ENCODE assay signal across 8 mouse cellular contexts in the genomic region with DNA sequence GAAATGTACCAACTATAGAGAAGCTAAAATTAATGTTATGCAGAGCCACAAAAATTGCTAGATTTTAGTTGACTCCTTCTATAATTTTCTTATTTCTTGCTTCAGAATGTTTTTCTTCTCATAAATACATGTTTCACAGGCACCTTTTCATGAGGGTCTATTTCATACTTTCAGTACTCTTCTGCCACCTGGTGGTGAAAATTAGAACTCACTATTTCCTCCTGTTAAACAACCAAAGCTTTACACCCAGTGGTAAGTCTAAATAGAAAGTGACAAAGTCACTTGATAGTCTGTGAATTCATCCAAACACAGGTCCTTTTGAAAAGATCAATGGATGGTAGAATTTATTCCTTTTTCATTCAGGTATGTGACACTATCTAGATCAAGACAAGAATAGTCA. TPM values are rescaled to one million over a fixed set of nuclear protein-coding genes. Genes with fewer than 3 reads are reported as not detected.
DNase-seq lines count a peak whose midpoint lies in the region; ATAC-seq lines count a peak whose summit lies in the region.

No protein-coding gene starts in this region.

- ATAC-seq in forebrain, embryonic 11.5 days (replicated peaks; ENCODE audit: low FRiP score) = 0 out of 2 replicates have a peak, but pooled peaks have one; percentile 36
- no peak for ATAC-seq in midbrain, embryonic 14.5 days (ENCODE audit: low FRiP score, low TSS enrichment)

- no peaks in the 10 kb centered on the region for H3K9me3 ChIP-seq in forebrain, embryonic 11.5 days (ENCODE audit: control insufficient read depth, low read length)
- no peaks in the 10 kb centered on the region for H3K9me3 ChIP-seq in forebrain, embryonic 10.5 days
- H3K9me3 ChIP-seq in midbrain, embryonic 14.5 days (ENCODE audit: control insufficient read depth, low read length) = no peaks in the 10 kb centered on the region
- H3K9me3 ChIP-seq in midbrain, embryonic 10.5 days (replicated peaks) = no peaks in the 10 kb centered on the region

- H3K27ac ChIP-seq in forebrain, embryonic 11.5 days (ENCODE audit: low read depth, low read length) = no peak overlapping the region
- H3K27ac ChIP-seq in forebrain, embryonic 10.5 days = no peak overlapping the region
- no peak overlapping the region for H3K27ac ChIP-seq in midbrain, embryonic 14.5 days (replicated peaks; ENCODE audit: low read depth, low read length)
- H3K27ac ChIP-seq in midbrain, embryonic 10.5 days (replicated peaks) = no peak overlapping the region

- no peak overlapping the region for H3K4me2 ChIP-seq in forebrain, embryonic 11.5 days (ENCODE audit: low read depth, low read length, severe bottlenecking)
- H3K4me2 ChIP-seq in midbrain, embryonic 14.5 days (ENCODE audit: low read length) = no peak overlapping the region

- no peak overlapping the region for H3K9ac ChIP-seq in forebrain, embryonic 11.5 days (ENCODE audit: low read length)
- no peak overlapping the region for H3K9ac ChIP-seq in midbrain, embryonic 14.5 days (replicated peaks; ENCODE audit: low read length)

- no peaks in the 10 kb centered on the region for H3K4me1 ChIP-seq in forebrain, embryonic 11.5 days (replicated peaks; ENCODE audit: control insufficient read depth, insufficient read depth, low read length)
- H3K4me1 ChIP-seq in forebrain, embryonic 10.5 days = 0 out of 2 replicates have a peak, but pooled peaks cover 3% of the 10 kb centered on the region
- H3K4me1 ChIP-seq in midbrain, embryonic 14.5 days (ENCODE audit: control insufficient read depth, insufficient read depth, low read length) = 0 out of 2 replicates have a peak, but pooled peaks cover 4% of the 10 kb centered on the region
- no peaks in the 10 kb centered on the region for H3K4me1 ChIP-seq in midbrain, embryonic 10.5 days

- no peak for DNase-seq in forebrain, embryonic 11.5 days (ENCODE audit: low spot score)
- no peak for DNase-seq in forebrain, embryonic 10.5 days (ENCODE audit: extremely low spot score, low spot score)
- peak; percentile 95 for DNase-seq in midbrain, embryonic 14.5 days
- DNase-seq in midbrain, embryonic 10.5 days (ENCODE audit: low spot score) = no peak
- peak; percentile 31 for DNase-seq in c-Kit-positive CD71-positive TER-119-negative erythroid progenitor cells, embryonic 14.5 days (ENCODE audit: low read depth)
- DNase-seq in induced T-regulatory cell, adult 2 months (ENCODE audit: low read depth) = peak; percentile 67
- peak; percentile 74 for DNase-seq in mesoderm, embryonic 11.5 days (ENCODE audit: low read depth, low spot score)
- DNase-seq in urinary bladder, postnatal 10 days (ENCODE audit: low spot score) = no peak

- no peaks in the 10 kb centered on the region for H3K27me3 ChIP-seq in forebrain, embryonic 11.5 days (ENCODE audit: control insufficient read depth, insufficient read depth, low read length)
- H3K27me3 ChIP-seq in forebrain, embryonic 10.5 days (ENCODE audit: poor library complexity, severe bottlenecking) = no peaks in the 10 kb centered on the region
- H3K27me3 ChIP-seq in midbrain, embryonic 14.5 days (ENCODE audit: control insufficient read depth, insufficient read depth, low read length) = no peaks in the 10 kb centered on the region
- no peaks in the 10 kb centered on the region for H3K27me3 ChIP-seq in midbrain, embryonic 10.5 days (ENCODE audit: low read depth, poor library complexity, severe bottlenecking)

- H3K4me3 ChIP-seq in forebrain, embryonic 11.5 days (ENCODE audit: low read depth, low read length) = no peak overlapping the region
- H3K4me3 ChIP-seq in forebrain, embryonic 10.5 days = no peak overlapping the region
- no peak overlapping the region for H3K4me3 ChIP-seq in midbrain, embryonic 14.5 days (replicated peaks; ENCODE audit: low read depth, low read length)
- no peak overlapping the region for H3K4me3 ChIP-seq in midbrain, embryonic 10.5 days

- no peaks in the 10 kb centered on the region for H3K36me3 ChIP-seq in forebrain, embryonic 11.5 days (ENCODE audit: control insufficient read depth, insufficient read depth, low read length)
- H3K36me3 ChIP-seq in forebrain, embryonic 10.5 days (replicated peaks) = no peaks in the 10 kb centered on the region
- no peaks in the 10 kb centered on the region for H3K36me3 ChIP-seq in midbrain, embryonic 14.5 days (ENCODE audit: control insufficient read depth, insufficient read depth, low read length)
- no peaks in the 10 kb centered on the region for H3K36me3 ChIP-seq in midbrain, embryonic 10.5 days

RNA-seq across cellular contexts. Expression of a gene that starts 43.2 kb away (rescaled TPM):
- 20.3 and 20.9 TPM in 2 replicates for polyA plus RNA-seq in forebrain, embryonic 11.5 days (2014; fragmentation: Nextera tagmentation; extraction: Ambion mirVana)
- polyA plus RNA-seq in forebrain, embryonic 10.5 days (2016; fragmentation: Nextera tagmentation; extraction: Ambion mirVana) = 12.7 and 15.1 TPM in 2 replicates
- polyA plus RNA-seq in midbrain, embryonic 14.5 days (2014; fragmentation: Nextera tagmentation; extraction: Ambion mirVana) = 35.0 and 41.3 TPM in 2 replicates
- polyA plus RNA-seq in midbrain, embryonic 10.5 days (2016; fragmentation: Nextera tagmentation; extraction: Ambion mirVana) = 17.6 and 18.7 TPM in 2 replicates

RNA-seq across cellular contexts. Expression of a gene that starts 54.2 kb away (rescaled TPM):
- polyA plus RNA-seq in forebrain, embryonic 11.5 days (2014; fragmentation: Nextera tagmentation; extraction: Ambion mirVana) = 70.1 and 82.3 TPM in 2 replicates
- polyA plus RNA-seq in forebrain, embryonic 10.5 days (2016; fragmentation: Nextera tagmentation; extraction: Ambion mirVana) = 47.7 and 48.6 TPM in 2 replicates
- 146 and 168 TPM in 2 replicates for polyA plus RNA-seq in midbrain, embryonic 14.5 days (2014; fragmentation: Nextera tagmentation; extraction: Ambion mirVana)
- polyA plus RNA-seq in midbrain, embryonic 10.5 days (2016; fragmentation: Nextera tagmentation; extraction: Ambion mirVana) = 55.7 and 67.0 TPM in 2 replicates

Comparison
In these comparisons a context has a peak if more than half of its experiments do, and no peak if none do; other contexts are left out.
1. DNase-seq: peak in midbrain, embryonic 14.5 days (single experiment), c-Kit-positive CD71-positive TER-119-negative erythroid progenitor cells, embryonic 14.5 days (single experiment), induced T-regulatory cell, adult 2 months (single experiment) and mesoderm, embryonic 11.5 days (single experiment); none in forebrain, embryonic 11.5 days (single experiment), forebrain, embryonic 10.5 days (single experiment), midbrain, embryonic 10.5 days (single experiment) and urinary bladder, postnatal 10 days (single experiment).